Mouse (Mus musculus) megakaryocyte-erythroid progenitor cell, adult 5-6 weeks (primary cell): ENCODE results near the gene Gm36864. TPM values are rescaled to one million over a fixed set of nuclear protein-coding genes. Genes with fewer than 3 reads are reported as not detected.

Experiments used
- total RNA-seq, 2 experiments: library from RNA; stranded (forward) in 1 of 2; stranded (reverse) in 1 of 2; fragments of 200-1000, 215-1000 nt in 1 of 2; fragments of >200 nt in 1 of 2; fragmentation: Nextera tagmentation in 1 of 2; gene quantifications; 2 replicates each; pipeline ENCODE4 v1.2.3; 2014 to 2017

Gm36864 gene
- total RNA-seq, 2 experiments from 2014 or later, result not detected

Other genes starting within 250 kb of the Gm36864 start
- gene Klk1b11, start 240.3 kb upstream of the Gm36864 start, total RNA-seq (2014; fragmentation: Nextera tagmentation), result not detected in 2 replicates
- gene Klk1b11, start 240.3 kb upstream of the Gm36864 start, total RNA-seq (2017), result not detected in 2 replicates
- not detected in 2 replicates for gene Klk1b26, start 224.0 kb upstream of the Gm36864 start, total RNA-seq (2014; fragmentation: Nextera tagmentation)
- gene Klk1b26, start 224.0 kb upstream of the Gm36864 start, total RNA-seq (2017), result not detected in 2 replicates
- not detected in 2 replicates for gene Klk1b27, start 183.9 kb upstream of the Gm36864 start, total RNA-seq (2014; fragmentation: Nextera tagmentation)
- not detected in 2 replicates for gene Klk1b27, start 183.9 kb upstream of the Gm36864 start, total RNA-seq (2017)
- not detected in 2 replicates for gene Klk1b21, start 133.8 kb upstream of the Gm36864 start, total RNA-seq (2014; fragmentation: Nextera tagmentation)
- not detected in 2 replicates for gene Klk1b21, start 133.8 kb upstream of the Gm36864 start, total RNA-seq (2017)
- gene Klk1b22, start 123.5 kb upstream of the Gm36864 start, total RNA-seq (2014; fragmentation: Nextera tagmentation), result not detected in 2 replicates
- gene Klk1b22, start 123.5 kb upstream of the Gm36864 start, total RNA-seq (2017), result not detected in 2 replicates
- not detected in 2 replicates for gene Klk1b16, start 99.4 kb upstream of the Gm36864 start, total RNA-seq (2014; fragmentation: Nextera tagmentation)
- gene Klk1b16, start 99.4 kb upstream of the Gm36864 start, total RNA-seq (2017), result not detected in 2 replicates
- not detected in 2 replicates for gene Klk1b24, start 47.9 kb upstream of the Gm36864 start, total RNA-seq (2014; fragmentation: Nextera tagmentation)
- gene Klk1b24, start 47.9 kb upstream of the Gm36864 start, total RNA-seq (2017), result not detected in 2 replicates
- not detected in 2 replicates for gene Klk1b3, start 38.0 kb upstream of the Gm36864 start, total RNA-seq (2014; fragmentation: Nextera tagmentation)
- gene Klk1b3, start 38.0 kb upstream of the Gm36864 start, total RNA-seq (2017), result not detected in 2 replicates
- not detected in 2 replicates for gene Klk1b4, start 28.7 kb upstream of the Gm36864 start, total RNA-seq (2014; fragmentation: Nextera tagmentation)
- gene Klk1b4, start 28.7 kb upstream of the Gm36864 start, total RNA-seq (2017), result not detected in 2 replicates
- gene Klk1b5, start 20.2 kb upstream of the Gm36864 start, total RNA-seq (2014; fragmentation: Nextera tagmentation), result not detected in 2 replicates
- not detected in 2 replicates for gene Klk1b5, start 20.2 kb upstream of the Gm36864 start, total RNA-seq (2017)
- not detected in 2 replicates for gene Klk1, start 10.8 kb upstream of the Gm36864 start, total RNA-seq (2014; fragmentation: Nextera tagmentation)
- gene Klk1, start 10.8 kb upstream of the Gm36864 start, total RNA-seq (2017), result not detected in 2 replicates
- 1.2 TPM in 1 of 2 replicates, not detected in the other for gene 1700028J19Rik, start 10.5 kb downstream of the Gm36864 start, total RNA-seq (2014; fragmentation: Nextera tagmentation)
- 0.46 TPM in 1 of 2 replicates, not detected in the other for gene 1700028J19Rik, start 10.5 kb downstream of the Gm36864 start, total RNA-seq (2017)
- gene 2410002F23Rik, start 10.5 kb downstream of the Gm36864 start, total RNA-seq (2014; fragmentation: Nextera tagmentation), result 93.5 and 176 TPM in 2 replicates
- gene 2410002F23Rik, start 10.5 kb downstream of the Gm36864 start, total RNA-seq (2017), result 77.1 and 113 TPM in 2 replicates
- gene Acp4, start 21.2 kb downstream of the Gm36864 start, total RNA-seq (2014; fragmentation: Nextera tagmentation), result not detected in 2 replicates
- not detected in 2 replicates for gene Acp4, start 21.2 kb downstream of the Gm36864 start, total RNA-seq (2017)
- gene Gm15517, start 25.3 kb downstream of the Gm36864 start, total RNA-seq (2014; fragmentation: Nextera tagmentation), result not detected in 2 replicates
- gene Gm15517, start 25.3 kb downstream of the Gm36864 start, total RNA-seq (2017), result not detected in 2 replicates
- gene Clec11a, start 70.7 kb downstream of the Gm36864 start, total RNA-seq (2014; fragmentation: Nextera tagmentation), result 0.74 and 0.77 TPM in 2 replicates
- 1.7 and 4.3 TPM in 2 replicates for gene Clec11a, start 70.7 kb downstream of the Gm36864 start, total RNA-seq (2017)
- gene Shank1, start 74.1 kb downstream of the Gm36864 start, total RNA-seq (2014; fragmentation: Nextera tagmentation), result 0.22 and 1.3 TPM in 2 replicates
- gene Shank1, start 74.1 kb downstream of the Gm36864 start, total RNA-seq (2017), result 0.27 TPM in 1 of 2 replicates, not detected in the other
- gene Syt3, start 147.9 kb downstream of the Gm36864 start, total RNA-seq (2014; fragmentation: Nextera tagmentation), result not detected in 2 replicates
- gene Syt3, start 147.9 kb downstream of the Gm36864 start, total RNA-seq (2017), result 0.61 TPM in 1 of 2 replicates, not detected in the other
- not detected in 2 replicates for gene 1700008O03Rik, start 149.6 kb downstream of the Gm36864 start, total RNA-seq (2014; fragmentation: Nextera tagmentation)
- 0.65 TPM in 1 of 2 replicates, not detected in the other for gene 1700008O03Rik, start 149.6 kb downstream of the Gm36864 start, total RNA-seq (2017)
- gene Lrrc4b, start 192.8 kb downstream of the Gm36864 start, total RNA-seq (2014; fragmentation: Nextera tagmentation), result not detected in 2 replicates
- gene Lrrc4b, start 192.8 kb downstream of the Gm36864 start, total RNA-seq (2017), result not detected in 2 replicates
- not detected in 2 replicates for gene Aspdh, start 229.2 kb downstream of the Gm36864 start, total RNA-seq (2014; fragmentation: Nextera tagmentation)
- gene Aspdh, start 229.2 kb downstream of the Gm36864 start, total RNA-seq (2017), result not detected in 2 replicates
- gene Josd2, start 231.8 kb downstream of the Gm36864 start, total RNA-seq (2014; fragmentation: Nextera tagmentation), result 73.4 and 96.5 TPM in 2 replicates
- gene Josd2, start 231.8 kb downstream of the Gm36864 start, total RNA-seq (2017), result 25.0 and 30.6 TPM in 2 replicates